Mouse (Mus musculus) lung, embryonic 14.5 days (tissue): Measurements from ENCODE around the gene Col19a1. TPM values are rescaled to one million over a fixed set of nuclear protein-coding genes. Genes with fewer than 3 reads are reported as not detected.
A peak's percentile ranks its signal among the peaks of the same experiment; 100 is the strongest.
"Not testable (repeated sequence)": the region's sequence is repeated elsewhere in the genome, so short reads cannot be mapped to it uniquely, and the experiment has no call there.

Experiments
- ATAC-seq: fragments of 200-750 bp; cut with Nextera tagmentation; 2 replicates; pipeline ENCODE4 v1.8.0; 2017; ENCODE audit warnings: mild to moderate bottlenecking, moderate TSS enrichment, moderate library complexity; ENCODE audit not compliant: insufficient read depth
- DNase-seq: peaks from one replicate; pipeline ENCODE4 v3.0.0-alpha.2; 2015
- H3K27ac ChIP-seq: fragments of 300-500 bp; sonication (generic); 2 replicates; pipeline ENCODE4 v1.5.1; 2014; ENCODE audit warnings: low read depth, mild to moderate bottlenecking, moderate library complexity
- H3K27me3 ChIP-seq: fragments of 300-500 bp; sonication (generic); 2 replicates; pipeline ENCODE4 v1.6.1; 2014; ENCODE audit warnings: low read length, control low read depth; ENCODE audit not compliant: insufficient read depth
- H3K36me3 ChIP-seq: fragments of 300-500 bp; sonication (generic); 2 replicates; pipeline ENCODE4 v1.6.1; 2014; ENCODE audit warnings: control low read depth; ENCODE audit not compliant: insufficient read depth
- H3K4me1 ChIP-seq: fragments of 300-500 bp; sonication (generic); 2 replicates; pipeline ENCODE4 v1.6.1; 2014; ENCODE audit warnings: antibody characterized with exemption, control low read depth; ENCODE audit not compliant: insufficient read depth
- H3K4me2 ChIP-seq: fragments of 300-500 bp; sonication (generic); 2 replicates; pipeline ENCODE4 v1.6.1; 2014; ENCODE audit warnings: mild to moderate bottlenecking
- H3K4me3 ChIP-seq: fragments of 300-500 bp; sonication (generic); 2 replicates; pipeline ENCODE4 v1.5.1; 2014; ENCODE audit warnings: low read depth, low read length
- H3K9ac ChIP-seq: fragments of 300-500 bp; sonication (generic); 2 replicates; pipeline ENCODE4 v1.6.1; 2014
- H3K9me3 ChIP-seq: fragments of 300-500 bp; sonication (generic); 2 replicates; pipeline ENCODE4 v1.6.1; 2016; ENCODE audit warnings: low read depth, low read length, control low read depth
- CTCF ChIP-seq: IDR thresholded peaks from 2 replicates; pipeline ENCODE4 v1.5.1; 2016; ENCODE audit warnings: antibody characterized with exemption, low read depth
- WGBS: fragments of 180-500 bp; shearing (Covaris S2); extraction: QIAGEN DNeasy Blood & Tissue Kit; methylation state at CpG from one replicate; pipeline ENCODE4 v1.1.7; 2014; 5-methylcytosine and 5-hydroxymethylcytosine counted together
- polyA plus RNA-seq: library from polyadenylated mRNA; unstranded; fragments of >200 nt; fragmentation: Nextera tagmentation; extraction: Ambion mirVana; gene quantifications from 2 replicates; pipeline ENCODE4 v1.2.1, GENCODE M21; 2014

The Col19a1 gene
- 0.07 TPM in 1 of 2 replicates, not detected in the other for polyA plus RNA-seq

DNA sequence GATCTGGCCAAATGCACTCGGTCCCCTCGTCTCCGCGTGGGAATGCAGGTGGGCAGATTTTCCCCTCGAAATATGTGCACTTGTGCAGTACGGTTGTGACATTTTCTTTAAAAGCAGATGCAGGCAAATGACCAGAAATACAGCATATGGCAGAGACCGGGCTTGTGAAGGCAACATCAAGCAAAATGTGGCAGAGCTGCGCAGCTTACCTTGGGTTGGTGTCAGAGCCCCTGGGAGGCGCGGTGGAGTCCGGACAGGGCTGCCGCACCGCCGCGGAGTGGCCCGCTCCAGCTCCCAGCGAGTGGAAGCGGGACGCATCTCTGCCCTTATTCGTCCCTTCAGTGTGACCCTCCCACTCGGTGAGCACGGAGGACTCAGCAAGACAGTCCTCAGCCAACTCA is at the start of gene Col19a1:
Gene Col19a1 (minus strand): TSS at position 332 of the 401 bp plus-strand sequence.
- Histone ChIP-seq H3K4me2 (peak within 1 kb of the TSS; percentile 97), H3K4me1 (no peaks in the 10 kb centered on the region), H3K9ac (peak within 1 kb of the TSS; percentile 48; the same call in 1 of the 2 replicates), H3K27ac (no peak within 1 kb of the TSS), H3K27me3 (peaks cover 38% of the 10 kb centered on the region), H3K36me3 (no peaks in the 10 kb centered on the region), H3K4me3 (peak within 1 kb of the TSS; percentile 52), H3K9me3 (no peaks in the 10 kb centered on the region)
- ATAC-seq (peak; percentile 53; the same call in 1 of the 2 replicates), DNase-seq (peak; percentile 8)
- no peak for TF ChIP-seq CTCF
- 2% methylated on average over 22 of the region's 22 CpGs for WGBS

- Histone ChIP-seq H3K4me3 (no peak overlapping the region), H3K4me1 (no peaks in the 10 kb centered on the region), H3K9ac (no peak overlapping the region), H3K27me3 (no peaks in the 10 kb centered on the region), H3K36me3 (no peaks in the 10 kb centered on the region), H3K9me3 (no peaks in the 10 kb centered on the region), H3K27ac (no peak overlapping the region), H3K4me2 (no peak overlapping the region)
- peak; percentile 69 for TF ChIP-seq CTCF
- peak; percentile 49; the same call in 1 of the 2 replicates for ATAC-seq
- 30% methylated on average over 14 of the region's 14 CpGs for WGBS
- DNase-seq = peak; percentile 74
Measured at GRCm38 (mm10) chr1:24633553-24634132, 46.4 kb upstream of the Col19a1 start.

DNA sequence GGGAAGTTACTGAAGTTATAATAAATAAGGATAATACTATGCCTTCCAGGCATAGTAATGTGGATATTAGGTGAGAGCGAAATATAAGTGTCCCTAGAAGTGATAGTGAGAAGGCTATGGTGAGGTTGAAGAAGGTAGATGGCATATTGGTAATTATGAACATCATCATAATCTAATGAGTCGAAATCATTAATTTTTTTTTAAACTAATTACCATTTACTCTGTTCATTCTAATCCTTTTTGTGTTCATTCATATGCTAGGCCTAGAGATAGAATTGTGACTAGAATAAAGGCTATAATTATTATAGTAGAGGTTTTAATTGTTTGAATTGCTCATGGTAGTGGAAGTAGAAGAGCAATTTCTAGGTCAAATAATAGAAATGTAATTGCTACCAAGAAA is 25.3 kb upstream of the Col19a1 start:
- not testable (repeated sequence) for H3K4me1 ChIP-seq, DNase-seq, H3K36me3 ChIP-seq, ATAC-seq, H3K9me3 ChIP-seq, H3K4me3 ChIP-seq, H3K4me2 ChIP-seq, H3K27me3 ChIP-seq, H3K9ac ChIP-seq, H3K27ac ChIP-seq
- WGBS = under 1% methylated on average over 1 of the region's 2 CpGs

DNA sequence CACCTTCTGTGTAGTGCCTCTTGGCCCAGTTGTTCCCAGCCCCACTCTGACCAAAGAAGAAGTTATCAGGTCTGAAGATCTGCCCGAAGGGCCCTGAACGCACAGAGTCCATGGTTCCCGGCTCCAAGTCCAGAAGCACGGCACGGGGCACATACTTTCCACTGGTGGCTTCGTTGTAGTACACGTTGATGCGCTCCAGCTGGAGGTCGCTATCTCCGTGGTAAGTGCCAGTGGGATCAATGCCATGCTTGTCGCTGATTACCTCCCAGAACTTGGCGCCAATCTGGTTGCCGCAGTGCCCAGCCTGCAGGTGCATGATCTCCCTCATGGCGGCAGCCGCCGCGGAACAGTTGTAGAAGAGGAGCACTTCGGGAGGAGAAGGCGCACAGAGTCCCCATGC is 7.8 kb upstream of the Col19a1 start:
- H3K27me3 ChIP-seq = no peaks in the 10 kb centered on the region
- H3K4me2 ChIP-seq = no peak overlapping the region
- no peak overlapping the region for H3K9ac ChIP-seq
- H3K27ac ChIP-seq = no peak overlapping the region
- H3K36me3 ChIP-seq = no peaks in the 10 kb centered on the region
- WGBS = 93% methylated on average over 19 of the region's 19 CpGs
- no peaks in the 10 kb centered on the region for H3K4me1 ChIP-seq
- DNase-seq = no peak
- no peak for TF ChIP-seq CTCF
- H3K9me3 ChIP-seq = no peaks in the 10 kb centered on the region
- H3K4me3 ChIP-seq = no peak overlapping the region
- ATAC-seq = no peak

GRCm38 (mm10) chr1:24586370-24587140 is 717 bp downstream of the Col19a1 start:
- no peak; the same call in 1 of the 2 replicates for TF ChIP-seq CTCF
- Histone ChIP-seq H3K9me3 (no peaks in the 10 kb centered on the region), H3K36me3 (no peaks in the 10 kb centered on the region), H3K27me3 (peaks cover 38% of the 10 kb centered on the region), H3K4me3 (peak overlapping the region; percentile 52), H3K4me2 (peak overlapping the region; percentile 97), H3K4me1 (no peaks in the 10 kb centered on the region), H3K9ac (peak overlapping the region; percentile 48; the same call in 1 of the 2 replicates), H3K27ac (no peak overlapping the region)
- peak; percentile 91 for ATAC-seq
- peak; percentile 85 for DNase-seq
- WGBS = under 1% methylated on average over 72 of the region's 72 CpGs

- DNase-seq = no peak
- Histone ChIP-seq H3K4me3 (no peak overlapping the region), H3K4me1 (no peaks in the 10 kb centered on the region), H3K27me3 (no peaks in the 10 kb centered on the region), H3K9ac (no peak overlapping the region), H3K27ac (no peak overlapping the region), H3K9me3 (no peaks in the 10 kb centered on the region), H3K36me3 (no peaks in the 10 kb centered on the region), H3K4me2 (no peak overlapping the region)
- no peak for TF ChIP-seq CTCF
- WGBS = 62% methylated on average over 8 of the region's 8 CpGs
- ATAC-seq = no peak
Measured at GRCm38 (mm10) chr1:24572602-24573001, 14.7 kb downstream of the Col19a1 start.

DNA sequence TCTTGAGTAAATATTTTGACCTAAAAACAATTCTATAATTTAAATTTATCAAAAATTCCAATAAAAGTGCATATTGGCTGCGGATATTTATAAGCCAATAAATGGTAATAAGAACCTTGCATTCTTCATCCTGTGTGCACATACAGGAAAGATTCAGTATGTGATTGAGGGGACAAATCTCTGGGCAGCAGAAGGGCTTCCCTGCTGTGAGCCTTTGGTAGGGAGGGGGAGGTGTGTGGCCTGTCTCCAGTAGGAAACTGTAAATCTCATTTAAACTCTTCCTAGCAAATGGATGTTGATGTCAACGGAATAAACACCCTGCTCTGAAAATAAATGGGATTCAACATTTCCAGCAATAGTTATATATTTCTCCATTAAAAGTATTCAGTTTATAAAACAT is 23.2 kb downstream of the Col19a1 start:
- H3K9me3 ChIP-seq = no peaks in the 10 kb centered on the region
- no peak overlapping the region for H3K27ac ChIP-seq
- no peaks in the 10 kb centered on the region for H3K36me3 ChIP-seq
- no peak for TF ChIP-seq CTCF
- H3K9ac ChIP-seq = no peak overlapping the region
- ATAC-seq (no peak), DNase-seq (no peak)
- H3K27me3 ChIP-seq = no peaks in the 10 kb centered on the region
- no peaks in the 10 kb centered on the region for H3K4me1 ChIP-seq
- whole genome bisulfite sequencing = 49% methylated on average over 2 of the region's 2 CpGs
- H3K4me2 ChIP-seq = no peak overlapping the region
- no peak overlapping the region for H3K4me3 ChIP-seq
